Mouse (Mus musculus) testis, adult 2 months (tissue): Measurements from ENCODE around the gene Nacc2.

Source experiments
- CTCF ChIP-seq: fragments of 200-500 bp; IDR thresholded peaks from 2 replicates; pipeline ENCODE4 v1.5.1; 2012; ENCODE audit warnings: low read depth, mild to moderate bottlenecking, inconsistent platforms, low read length, moderate library complexity; ENCODE audit not compliant: control insufficient read depth, insufficient read depth, insufficient replicate concordance
- POLR2A ChIP-seq: fragments of 200-500 bp; IDR thresholded peaks from 2 replicates; pipeline ENCODE4 v1.6.1; 2012; ENCODE audit warnings: low read depth, mild to moderate bottlenecking, inconsistent platforms, low read length, moderate library complexity; ENCODE audit not compliant: control insufficient read depth

GRCm38 (mm10) chr2:26079409-26079808, 43.6 kb downstream of the Nacc2 start:
- TF ChIP-seq CTCF = no peak
- TF ChIP-seq POLR2A = no peak
